Mouse (Mus musculus) urinary bladder, postnatal 4 days (tissue): Measurements from ENCODE around the gene Atxn1.
A peak's percentile ranks its signal among the peaks of the same experiment; 100 is the strongest.

ENCODE experiments used
- DNase-seq, 2 experiments: peaks; one replicate each; pipeline ENCODE4 v3.0.0; 2021 to 2022; ENCODE audit warnings: low spot score in 2 of 2

Atxn1 gene

DNA sequence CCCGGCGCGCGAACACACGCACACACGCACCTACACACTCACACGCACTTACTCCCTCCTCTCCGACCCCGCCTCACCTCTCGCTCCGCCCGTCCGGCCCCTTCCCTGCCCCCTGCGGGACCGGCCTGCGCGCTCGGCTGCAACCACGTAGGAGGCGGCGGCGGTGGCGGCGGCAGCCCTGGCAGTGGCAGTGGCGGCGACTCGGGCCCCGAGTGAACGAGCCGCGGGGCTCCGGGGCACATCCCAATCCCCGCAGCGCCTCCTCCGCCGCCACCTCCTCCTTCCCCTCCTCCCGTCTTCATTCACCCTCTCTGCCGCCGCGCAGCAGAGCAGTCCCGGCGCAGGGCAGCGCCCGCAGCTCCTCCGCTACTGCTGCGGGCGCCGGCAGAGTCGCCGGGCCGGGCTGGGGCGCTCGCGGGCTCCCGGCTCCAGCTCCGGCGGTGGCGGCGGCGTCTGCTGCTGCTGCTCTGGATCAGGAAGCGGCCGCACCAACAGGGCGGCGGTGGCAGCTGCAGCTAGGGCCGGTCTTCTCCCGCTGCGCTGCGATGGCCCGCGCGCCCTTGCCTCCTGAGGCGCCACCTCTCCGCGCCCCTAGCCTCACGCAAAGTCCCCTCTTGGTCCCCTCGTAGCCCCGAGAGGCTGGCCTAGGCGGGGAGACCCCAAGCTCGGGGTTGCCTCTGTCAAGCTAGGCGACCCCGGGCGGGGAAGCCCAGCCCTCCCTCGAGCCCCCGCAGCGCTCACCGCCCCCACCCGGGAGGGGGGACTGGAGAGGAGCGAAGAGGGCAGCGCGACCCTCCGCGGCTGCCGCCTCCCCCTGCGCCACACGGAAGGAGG, 1.1 kb downstream of the Atxn1 start:
- peak; percentile 74 to 81 for DNase-seq

DNA sequence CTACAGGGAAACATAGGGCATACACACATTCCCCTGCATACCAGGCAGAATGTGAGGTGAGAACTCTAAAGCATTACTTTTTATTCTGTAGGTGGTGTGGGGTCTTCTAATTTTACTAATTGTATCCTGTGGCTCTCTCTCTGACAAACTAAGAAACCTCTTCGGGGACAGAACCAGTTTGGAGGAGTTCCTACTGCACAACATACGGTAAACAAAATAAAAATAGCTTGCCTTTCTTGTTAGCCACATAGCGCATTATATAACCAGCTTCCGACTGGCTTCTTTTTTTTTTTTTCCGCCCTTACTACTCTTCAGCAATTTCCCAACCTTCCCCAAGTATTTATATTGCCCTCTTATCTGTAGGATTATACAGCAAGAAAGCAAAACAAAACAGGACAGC, 2.0 kb downstream of the Atxn1 start:
- DNase-seq: no peak

DNA sequence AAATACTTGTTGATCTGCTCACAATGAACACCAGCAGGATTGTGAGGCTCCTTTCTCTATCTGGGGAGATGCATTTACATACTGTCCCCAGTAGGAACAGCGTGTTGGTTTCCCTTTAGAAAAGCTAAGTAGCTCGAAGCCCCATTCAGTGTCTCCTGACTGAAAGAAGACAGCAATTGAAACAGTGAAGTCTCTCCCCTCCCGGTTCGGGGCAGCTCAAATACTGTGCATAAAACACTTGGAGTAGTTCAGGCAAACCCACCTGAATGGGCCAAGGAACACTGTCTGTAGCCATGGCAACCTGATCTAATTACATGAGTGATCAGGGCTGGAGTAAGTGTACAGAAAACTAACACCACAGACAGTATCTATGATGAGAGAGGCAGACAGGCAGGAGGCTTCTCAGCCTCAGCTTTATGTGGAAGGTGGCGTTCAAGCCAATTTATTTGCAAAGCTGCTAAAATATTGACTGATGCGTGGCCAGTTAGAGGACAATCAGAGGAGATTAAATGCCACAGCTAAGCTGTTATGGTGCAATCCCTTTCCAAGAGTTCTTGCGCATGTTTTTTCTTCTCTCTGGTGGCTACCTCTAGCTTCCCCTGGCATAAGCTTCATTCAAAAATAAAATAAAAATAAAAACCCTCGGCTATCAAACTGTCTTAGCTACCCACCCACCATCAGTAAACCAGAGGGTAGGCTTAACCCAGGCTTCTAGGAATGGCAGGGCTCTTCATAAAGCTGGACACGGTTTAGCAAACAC, 2.8 kb downstream of the Atxn1 start:
- peak in 1 of 2 experiments; percentile 54 for DNase-seq

DNA sequence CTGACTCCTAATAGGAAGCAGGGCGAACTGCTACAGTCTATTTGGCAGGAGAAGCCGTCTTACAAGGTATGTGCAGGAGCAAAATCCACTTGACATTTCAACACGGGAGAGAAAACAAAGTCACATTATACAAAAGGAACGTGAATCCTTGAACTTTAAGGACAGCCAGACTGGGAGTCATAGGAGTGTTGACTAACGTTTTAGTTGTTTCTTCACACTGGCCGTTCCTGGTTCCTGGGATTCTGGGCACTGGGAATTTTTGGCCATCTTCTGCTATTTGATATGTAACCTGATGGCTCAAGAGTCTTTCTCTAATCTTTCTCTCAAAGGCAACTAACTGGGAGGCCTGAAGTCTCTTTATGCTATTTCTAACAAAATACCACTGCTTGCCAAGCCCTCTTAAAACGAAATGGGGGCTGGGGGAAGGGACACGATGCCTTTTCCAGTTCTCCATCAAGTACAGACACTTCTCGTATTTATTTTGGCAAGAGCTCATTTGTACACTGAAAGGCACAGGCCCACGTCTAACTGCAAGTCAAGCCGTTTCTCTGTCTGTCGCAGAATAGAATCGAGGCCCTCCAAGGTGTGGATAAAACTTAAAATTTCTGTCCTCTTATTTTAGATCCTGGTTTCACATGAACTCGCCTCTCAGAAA, 4.4 kb downstream of the Atxn1 start:
- no peak for DNase-seq

DNA sequence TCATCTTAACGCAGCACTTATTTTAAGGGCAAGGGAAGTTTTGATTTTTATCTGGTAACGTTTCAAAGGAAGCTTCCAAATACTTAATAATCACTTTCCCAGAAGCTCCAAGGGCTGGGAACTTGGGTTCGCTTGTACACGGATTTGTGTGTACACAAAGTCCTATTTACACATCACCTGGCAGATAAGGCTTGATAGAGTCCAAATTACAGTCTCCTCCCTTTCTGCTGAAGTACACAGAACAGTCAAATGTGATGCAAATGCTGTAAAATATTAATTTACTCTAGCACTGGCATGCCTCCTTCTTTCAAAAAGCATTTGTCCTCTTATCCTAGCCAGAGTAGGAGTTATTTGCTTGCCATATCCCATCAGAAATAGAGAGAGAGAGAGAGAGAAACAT, 6.5 kb downstream of the Atxn1 start:
- DNase-seq: no peak

DNA sequence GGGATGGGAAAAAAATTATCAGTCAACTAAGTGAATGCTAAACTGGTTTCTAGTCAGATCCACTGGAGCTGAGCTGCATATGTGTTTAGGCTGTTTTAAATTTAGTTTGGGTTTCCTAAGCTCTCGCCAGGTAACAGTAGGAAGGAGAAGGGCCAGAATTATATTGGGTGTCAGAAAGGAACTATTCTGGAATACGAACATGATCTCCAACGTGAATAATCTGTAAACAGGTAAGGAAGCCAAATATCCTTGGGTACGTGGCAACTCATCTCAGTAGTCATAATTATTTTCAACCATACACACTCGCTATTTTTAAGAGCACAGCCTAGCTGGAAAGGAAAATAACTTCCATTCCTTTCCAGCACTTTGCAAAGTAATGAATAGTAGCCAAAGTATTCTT, 7.2 kb downstream of the Atxn1 start:
- no peak for DNase-seq

DNA sequence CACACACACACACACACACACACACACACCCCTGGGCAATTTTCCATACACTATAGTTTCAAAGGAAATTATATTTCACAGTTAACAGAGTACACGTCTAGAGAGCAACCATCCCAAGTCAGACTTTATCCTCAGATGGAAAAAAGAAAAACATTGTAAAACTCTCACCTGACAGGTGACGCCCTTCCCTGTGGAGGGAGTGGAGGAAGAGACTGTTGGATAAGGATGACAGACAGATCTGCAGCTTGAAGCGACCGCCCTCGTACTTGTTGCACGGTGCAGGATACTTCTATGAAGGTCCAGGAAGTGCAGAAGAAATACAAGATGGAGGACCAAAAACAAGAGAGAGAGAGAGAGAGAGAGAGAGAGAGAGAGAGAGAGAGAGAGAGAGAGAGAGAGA, 8.5 kb downstream of the Atxn1 start:
- DNase-seq: no peak

DNA sequence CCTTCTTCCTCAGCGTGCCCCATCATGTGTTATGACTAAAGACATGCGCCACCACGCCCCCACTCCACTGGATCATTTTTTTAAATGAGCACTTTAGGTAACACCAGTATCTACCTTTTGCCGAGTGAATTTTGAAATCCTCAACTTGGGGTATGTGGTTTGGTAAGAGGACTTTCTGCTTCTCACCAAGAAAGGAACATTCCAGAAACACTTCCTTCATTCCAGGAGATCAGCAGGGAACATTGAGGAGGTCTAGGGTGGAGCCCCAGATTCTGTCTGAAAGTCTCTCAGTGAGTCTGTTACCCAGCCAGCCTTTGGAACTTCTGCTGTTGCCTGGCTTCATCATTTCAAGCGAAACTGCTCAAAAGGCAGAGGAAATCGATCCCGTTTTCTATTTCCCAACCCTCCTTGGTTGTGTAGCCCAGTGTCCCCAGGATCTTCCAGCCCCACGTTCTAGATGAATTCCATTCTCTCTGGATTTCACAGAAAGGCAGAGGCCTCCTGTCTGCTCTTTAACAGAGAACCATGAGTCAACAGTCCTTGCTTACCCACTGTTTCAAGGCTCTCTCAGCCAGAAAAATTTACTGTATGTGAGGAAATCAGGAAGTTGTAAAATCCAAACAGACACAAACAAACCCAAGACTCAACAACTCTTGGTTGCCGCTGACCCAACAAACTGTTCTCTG, 9.3 kb downstream of the Atxn1 start:
- no peak for DNase-seq

DNA sequence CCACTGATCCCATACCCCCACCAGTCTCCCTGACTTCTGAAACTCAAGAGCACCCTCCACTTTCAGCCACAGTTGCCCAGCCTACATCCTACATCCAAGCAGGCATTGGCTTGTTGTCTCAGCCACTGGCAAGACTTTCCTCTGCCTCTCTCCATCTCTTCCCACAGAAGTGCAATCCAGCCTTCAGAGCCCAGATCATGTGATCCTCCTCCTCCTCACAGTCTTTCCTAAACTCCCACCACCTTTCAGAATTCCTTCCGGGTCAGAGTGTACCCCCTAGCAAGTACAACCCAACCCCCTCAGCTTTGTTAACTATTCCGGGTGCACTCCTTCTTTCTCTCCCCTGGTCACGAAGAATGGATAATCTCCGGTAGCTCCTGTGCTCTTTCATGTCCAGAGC, 11.7 kb downstream of the Atxn1 start:
- DNase-seq: no peak

DNA sequence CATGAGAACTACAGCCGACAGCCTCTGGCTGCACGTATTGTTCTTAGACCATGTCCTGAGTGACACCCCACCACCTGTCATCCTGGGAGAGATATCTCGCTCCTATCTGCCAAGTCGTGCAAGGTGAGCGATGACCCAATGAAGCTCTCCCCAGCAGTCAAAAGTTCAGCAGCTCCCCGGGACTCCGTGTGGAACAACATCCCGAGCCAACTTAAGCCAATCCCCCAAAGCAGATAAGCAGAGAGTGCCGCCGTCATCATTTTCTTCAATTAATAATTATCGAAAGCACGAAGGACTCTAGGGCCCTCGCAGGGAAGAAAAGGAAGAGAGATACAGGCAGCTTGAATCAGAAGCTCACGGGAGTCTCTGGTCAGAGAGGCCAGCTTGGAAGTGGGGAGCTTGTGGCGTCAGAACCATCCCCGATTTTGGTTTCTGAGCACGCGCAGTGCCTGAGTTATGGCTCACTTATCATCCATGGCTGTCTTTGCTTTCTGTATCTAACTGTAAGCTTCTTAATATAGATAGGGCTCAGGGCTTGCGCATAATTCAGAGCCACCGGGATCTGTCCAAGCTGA, 13.7 kb downstream of the Atxn1 start:
- DNase-seq: no peak

DNA sequence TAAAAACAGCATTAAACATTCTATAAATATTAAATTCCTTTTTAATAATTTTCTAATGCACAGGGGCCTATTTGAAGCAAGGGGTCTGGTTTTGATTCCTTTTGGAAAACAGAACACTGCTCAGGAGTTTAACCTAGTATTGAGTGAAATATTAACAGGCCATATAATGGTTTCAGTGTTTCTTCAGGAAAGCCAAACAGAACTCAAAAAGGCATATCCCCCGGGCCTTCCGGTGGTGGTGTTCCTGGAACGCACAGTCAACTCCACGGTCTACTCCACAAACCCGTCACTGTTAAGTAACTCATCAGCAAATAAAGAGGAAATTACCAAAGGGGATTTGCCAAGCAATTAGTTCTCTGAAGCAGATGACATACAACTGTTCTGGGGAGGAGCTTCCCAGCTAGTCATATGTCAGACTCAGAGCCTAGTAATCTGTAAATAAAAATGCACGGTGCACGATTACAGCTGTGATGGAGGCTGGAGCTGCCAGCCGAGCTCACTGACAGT, 14.4 kb downstream of the Atxn1 start:
- DNase-seq: no peak

DNA sequence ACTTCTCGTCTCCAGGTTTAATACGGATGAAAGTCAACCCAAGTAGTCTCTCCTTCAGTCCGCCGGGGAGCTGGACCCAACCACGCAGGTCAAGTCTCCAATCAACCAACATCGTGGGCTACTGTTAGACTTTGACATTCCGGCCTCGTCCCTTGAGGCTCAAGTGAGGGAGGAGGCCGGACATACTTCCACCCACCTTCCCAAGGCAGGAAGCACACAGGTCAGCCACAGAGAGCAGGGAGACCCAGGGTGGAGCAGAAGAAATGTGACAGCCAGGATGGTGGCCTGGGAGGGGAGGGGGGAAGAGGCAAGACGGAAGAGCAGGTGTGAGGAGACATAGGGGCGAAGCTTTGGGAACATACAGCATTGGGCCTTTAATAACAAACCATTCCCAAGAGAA, 18.7 kb downstream of the Atxn1 start:
- no peak for DNase-seq

DNA sequence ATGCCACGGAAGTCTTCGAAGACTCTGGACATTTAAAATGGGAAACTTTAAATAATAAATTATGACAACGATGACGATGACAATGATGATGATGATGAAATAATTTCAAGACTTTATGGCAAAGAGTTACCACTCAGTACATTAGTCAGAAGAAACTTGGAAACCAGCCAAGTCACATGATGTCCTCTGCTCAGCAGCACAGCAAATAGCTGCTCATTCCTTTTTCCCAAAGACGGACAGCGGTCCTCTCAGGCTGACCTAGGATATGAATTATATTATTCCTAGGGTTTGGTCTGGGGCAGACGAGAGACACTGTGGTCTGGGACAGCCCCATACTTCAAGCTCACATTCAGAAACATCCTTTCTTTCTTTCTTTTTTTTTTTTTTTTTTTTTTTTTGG, 22.5 kb downstream of the Atxn1 start:
- no peak for DNase-seq

DNA sequence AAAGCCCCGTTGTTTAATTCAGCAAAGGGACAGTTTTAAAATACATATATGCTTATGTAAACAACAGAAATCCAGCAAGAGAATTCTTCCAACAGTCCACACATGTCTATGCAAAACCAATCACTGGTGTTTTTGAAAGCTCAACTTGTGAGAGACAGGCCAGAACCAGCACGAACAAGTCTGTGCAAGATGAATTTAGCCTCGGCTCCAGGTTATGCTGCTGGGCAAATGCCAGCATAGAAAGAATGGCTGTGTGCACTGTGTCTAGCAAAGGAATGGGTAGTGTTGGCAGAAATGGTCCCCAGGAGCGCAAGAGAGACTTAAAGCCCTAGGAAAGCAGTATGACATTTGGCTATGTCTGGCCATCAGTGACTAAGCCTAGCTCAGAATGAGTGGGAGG, 24.1 kb downstream of the Atxn1 start:
- DNase-seq: no peak

DNA sequence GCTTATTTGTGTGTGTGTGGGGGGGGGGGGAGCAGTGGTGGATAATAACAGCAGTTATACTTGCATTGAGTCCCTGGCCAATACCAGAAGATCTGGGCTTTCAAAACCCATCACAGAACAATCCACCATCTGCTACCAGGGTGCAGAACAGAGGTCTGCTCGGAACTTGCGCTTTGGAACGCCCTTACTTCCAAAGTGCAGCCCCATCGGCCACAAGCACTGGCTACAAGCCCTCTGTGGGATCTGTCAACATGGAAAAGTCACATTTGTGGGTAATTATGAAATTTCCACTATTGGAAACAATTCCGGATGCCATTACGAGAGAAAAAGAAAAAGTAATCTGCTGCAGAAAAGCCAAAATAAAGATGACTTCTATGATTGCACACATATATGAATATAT, 25.2 kb downstream of the Atxn1 start:
- DNase-seq: no peak

DNA sequence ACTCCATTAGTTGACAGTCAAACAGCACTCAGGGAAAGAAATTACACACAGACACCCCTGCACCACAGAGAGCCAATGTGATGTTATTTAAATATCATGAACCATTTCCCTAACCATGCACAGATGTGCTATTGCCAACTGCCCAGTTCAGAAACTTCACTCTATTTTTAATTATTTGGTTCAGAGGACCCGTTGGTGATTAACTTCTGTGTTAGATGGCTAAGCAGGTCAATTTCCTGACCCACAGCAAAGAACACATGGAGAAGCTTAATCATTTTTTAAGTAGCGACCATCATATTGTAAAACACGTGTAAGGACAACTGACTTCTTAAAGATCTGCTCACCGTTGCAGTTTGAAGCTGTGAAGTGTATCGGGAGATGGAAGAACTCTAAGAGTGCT, 26.7 kb downstream of the Atxn1 start:
- DNase-seq: no peak

DNA sequence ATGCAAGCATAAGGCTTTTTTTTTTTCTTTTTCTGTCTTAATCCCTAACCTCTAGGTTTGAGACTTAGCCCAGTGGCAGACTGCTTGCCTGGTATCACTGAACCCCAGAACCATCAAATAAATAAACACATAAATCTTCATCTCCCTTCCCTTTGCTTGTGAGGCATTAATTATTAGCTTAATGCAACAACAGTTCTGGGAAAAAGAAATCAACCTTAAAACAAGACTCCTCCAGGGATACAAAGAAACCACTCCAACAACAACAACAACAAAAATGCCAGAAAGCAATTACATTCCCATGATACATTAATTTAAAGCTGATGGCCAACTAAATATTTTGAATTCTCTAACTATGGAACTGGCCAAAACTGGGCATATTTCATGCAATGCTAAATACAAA, 28.0 kb downstream of the Atxn1 start:
- no peak for DNase-seq

DNA sequence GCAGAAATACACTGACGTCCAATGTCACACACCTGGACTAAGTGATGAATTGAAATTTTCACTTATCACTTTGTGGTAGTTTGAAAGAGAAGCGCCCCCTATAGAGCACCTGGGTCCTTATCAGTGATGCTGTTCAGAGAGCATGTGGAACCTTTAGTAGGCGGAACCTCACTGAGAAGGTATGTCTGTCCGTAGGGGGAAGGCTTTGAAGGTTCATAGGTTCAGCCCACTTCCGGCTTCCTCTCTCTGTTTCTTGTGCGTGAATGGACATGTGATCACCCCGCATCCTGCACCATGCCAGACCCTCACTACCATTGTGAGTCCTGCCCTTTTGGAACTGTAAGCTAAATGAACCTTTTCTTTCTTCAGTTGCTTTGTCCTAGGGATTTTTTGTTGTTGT, 29.0 kb downstream of the Atxn1 start:
- no peak for DNase-seq

DNA sequence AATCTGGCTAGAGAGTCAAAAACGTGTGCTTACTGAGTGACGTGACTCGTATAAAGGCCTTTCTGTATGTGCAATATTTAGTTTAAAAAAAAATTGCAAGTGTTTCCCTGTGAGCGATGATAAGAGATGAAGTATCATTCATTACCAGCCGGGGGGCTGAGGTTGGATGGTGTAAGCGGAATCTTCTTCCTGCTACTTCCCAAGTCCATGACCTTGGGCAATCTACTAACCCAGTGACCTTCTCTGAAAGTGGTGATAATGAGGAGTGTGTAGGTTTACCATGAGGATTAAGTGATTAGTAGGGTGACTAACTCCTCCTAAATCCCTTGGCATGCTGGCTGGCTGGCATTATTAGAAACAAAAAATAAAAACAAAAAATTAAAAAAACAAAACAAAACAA, 30.0 kb downstream of the Atxn1 start:
- DNase-seq: no peak

DNA sequence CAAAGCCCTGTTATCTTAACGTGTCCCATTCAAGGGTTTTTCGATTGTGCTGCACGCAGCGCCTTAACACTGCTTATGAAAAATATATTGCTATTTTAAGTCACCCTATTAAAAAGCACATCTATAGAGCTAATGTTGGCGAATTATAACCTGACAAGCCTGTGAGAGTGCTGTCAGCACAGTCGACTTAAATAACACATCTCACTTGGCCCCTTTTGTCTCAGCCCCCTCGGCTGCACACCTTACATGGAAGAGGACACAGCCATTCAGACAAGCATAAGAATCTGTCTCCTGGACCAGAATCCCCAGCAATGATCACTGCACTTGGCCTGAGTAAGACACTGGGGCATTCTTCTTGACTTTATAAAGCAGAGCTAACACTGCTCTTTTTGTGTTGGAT, 30.7 kb downstream of the Atxn1 start:
- no peak for DNase-seq

DNA sequence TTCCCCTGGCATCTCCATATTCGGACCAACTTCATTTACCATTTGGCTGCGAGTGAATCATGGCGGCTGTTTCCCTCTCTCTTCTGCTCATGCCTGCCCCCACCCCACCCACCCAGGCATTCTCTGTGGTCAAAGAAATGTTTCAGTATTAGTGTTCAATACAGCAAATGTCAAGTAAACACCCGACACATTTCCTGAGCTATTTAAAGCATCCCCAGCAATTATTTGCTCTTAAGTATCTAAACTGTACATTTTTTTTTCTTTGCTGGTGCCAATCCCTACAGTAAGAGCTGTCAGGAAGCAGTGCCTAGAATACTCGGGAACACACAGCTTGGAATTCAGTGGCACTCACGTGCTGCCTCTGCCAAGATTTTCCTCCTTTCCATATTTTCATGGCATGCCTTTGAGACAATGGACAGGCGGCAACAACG, 32.3 kb downstream of the Atxn1 start:
- DNase-seq: no peak

DNA sequence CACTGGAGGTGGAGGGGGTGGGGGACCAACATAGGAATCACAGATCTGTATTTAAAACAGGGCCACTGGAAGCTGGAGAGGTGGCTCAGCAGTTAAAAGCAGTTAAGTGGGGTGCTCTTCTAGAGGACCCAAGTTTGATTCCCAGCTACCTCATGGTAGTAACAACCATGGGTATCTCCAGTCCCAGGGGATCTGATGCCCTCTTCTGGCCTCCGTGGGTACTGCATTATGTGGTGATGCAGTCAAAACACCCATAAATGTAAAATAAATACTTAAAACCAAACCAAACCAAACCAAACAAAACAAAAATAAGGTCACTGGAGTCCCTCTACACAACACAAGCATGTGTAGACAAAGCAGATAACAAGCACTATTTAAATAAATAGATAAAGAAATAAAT, 32.9 kb downstream of the Atxn1 start:
- no peak for DNase-seq
